Mouse (Mus musculus) lung, adult 2 months (tissue): ENCODE measurements at regions not wholly inside any gene's neighbourhood (a gene's known extent, or its start where the extent isn't known, plus 50 kb on each side); places are given as distances from the start of the nearest gene placed in this dataset.

Source experiments
- CTCF ChIP-seq: fragments of 200-500 bp; IDR thresholded peaks from 2 replicates; pipeline ENCODE4 v1.5.1; 2011; ENCODE audit warnings: mild to moderate bottlenecking, low read length, control low read depth; ENCODE audit not compliant: insufficient read depth
- POLR2A ChIP-seq: fragments of 200-500 bp; IDR thresholded peaks from 2 replicates; pipeline ENCODE4 v1.6.1; 2011; ENCODE audit warnings: low read depth, mild to moderate bottlenecking, control low read depth, low read length, borderline replicate concordance; ENCODE audit errors: extremely low read depth

DNA sequence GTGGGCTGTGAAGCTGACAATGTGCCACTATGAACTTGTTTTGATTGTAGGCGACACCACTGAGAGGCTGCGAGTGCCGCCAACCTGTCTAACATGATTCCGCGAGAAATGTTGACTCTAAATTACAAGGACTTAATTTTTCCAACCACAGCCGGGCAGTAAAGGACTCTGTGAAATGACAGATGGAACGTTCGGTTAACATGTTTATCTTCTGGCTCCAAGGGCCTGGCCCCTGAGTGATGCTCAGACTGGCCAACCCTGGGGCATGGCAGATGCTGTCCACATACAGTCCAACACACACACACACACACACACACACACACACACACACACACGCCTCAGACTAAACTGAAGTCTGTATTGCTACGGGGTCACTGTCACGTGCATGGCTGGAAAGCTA lies 87.0 kb upstream of the Gdf10 start:
- no peak for TF ChIP-seq CTCF
- TF ChIP-seq POLR2A: no peak
